Mouse (Mus musculus) brain, embryonic 14.5 days (tissue): ENCODE measurements around the gene Leng9. TPM values are rescaled to one million over a fixed set of nuclear protein-coding genes. Genes with fewer than 3 reads are reported as not detected.

Experiments
- DNase-seq: peaks from one replicate; pipeline ENCODE4 v3.0.0-alpha.2; 2011; ENCODE audit warnings: low read depth
- CTCF ChIP-seq: fragments of 200-500 bp; IDR thresholded peaks from 2 replicates; pipeline ENCODE4 v1.5.1; 2012; ENCODE audit warnings: inconsistent platforms, mild to moderate bottlenecking, moderate library complexity, borderline replicate concordance; ENCODE audit not compliant: insufficient read depth, insufficient read length; ENCODE audit errors: extremely low read depth
- POLR2A ChIP-seq: fragments of 200-500 bp; IDR thresholded peaks from 2 replicates; pipeline ENCODE4 v1.6.1; 2012; ENCODE audit warnings: mild to moderate bottlenecking, inconsistent platforms, borderline replicate concordance; ENCODE audit not compliant: poor library complexity, insufficient read depth, insufficient read length, severe bottlenecking; ENCODE audit errors: extremely low read depth
- polyA plus RNA-seq: library from polyadenylated mRNA; depleted of rRNA; stranded (reverse); fragments of >200 nt; gene quantifications from 2 replicates; pipeline ENCODE4 v1.2.3, GENCODE M21; 2012

The Leng9 gene
- polyA plus RNA-seq, 1 experiment, result 4.6 TPM

GRCm38 (mm10) chr7:4132581-4132980, 17.6 kb downstream of the Leng9 start:
- DNase-seq, result no peak
- TF ChIP-seq CTCF, result no peak
- TF ChIP-seq POLR2A, result no peak

GRCm38 (mm10) chr7:4131964-4132363, 18.2 kb downstream of the Leng9 start:
- no peak for TF ChIP-seq CTCF
- TF ChIP-seq POLR2A, result no peak
- no peak for DNase-seq

GRCm38 (mm10) chr7:4130686-4131452, 19.3 kb downstream of the Leng9 start:
- DNase-seq, result peak; percentile 94
- TF ChIP-seq CTCF (peak; percentile 98), POLR2A (no peak)

GRCm38 (mm10) chr7:4128860-4129259, 21.3 kb downstream of the Leng9 start:
- DNase-seq, result no peak

GRCm38 (mm10) chr7:4127894-4128293, 22.3 kb downstream of the Leng9 start:
- no peak for TF ChIP-seq POLR2A
- TF ChIP-seq CTCF, result no peak
- no peak for DNase-seq

More at GRCm38 (mm10) chr7:4128860-4129259, 21.3 kb downstream of the Leng9 start:
- TF ChIP-seq POLR2A (no peak), CTCF (no peak)

GRCm38 (mm10) chr7:4126992-4127785, 23.0 kb downstream of the Leng9 start:
- DNase-seq, result no peak
- TF ChIP-seq POLR2A (no peak), CTCF (no peak)

- DNase-seq, result no peak
- TF ChIP-seq CTCF (no peak), POLR2A (no peak)
These were observed 24.9 kb downstream of the Leng9 start for GRCm38 (mm10) chr7:4125306-4125705.

- no peak for DNase-seq
- TF ChIP-seq POLR2A, result no peak
- TF ChIP-seq CTCF, result no peak
These were observed 25.3 kb downstream of the Leng9 start for GRCm38 (mm10) chr7:4124856-4125255.

GRCm38 (mm10) chr7:4124315-4124759, 25.8 kb downstream of the Leng9 start:
- TF ChIP-seq CTCF (peak; percentile 50; the same call in 1 of the 2 replicates), POLR2A (no peak)
- peak; percentile 98 for DNase-seq

- DNase-seq, result peak; percentile 97
- no peak for TF ChIP-seq POLR2A
- TF ChIP-seq CTCF, result no peak
These were observed 26.4 kb downstream of the Leng9 start for GRCm38 (mm10) chr7:4123732-4124131.

- DNase-seq, result no peak
- TF ChIP-seq CTCF, result no peak
- no peak for TF ChIP-seq POLR2A
These were observed 27.4 kb downstream of the Leng9 start for GRCm38 (mm10) chr7:4122783-4123182.

GRCm38 (mm10) chr7:4122076-4122768, 28.0 kb downstream of the Leng9 start:
- peak; percentile 42 for DNase-seq
- TF ChIP-seq CTCF, result no peak
- TF ChIP-seq POLR2A, result no peak

- TF ChIP-seq POLR2A (peak; percentile 24; the same call in 1 of the 2 replicates), CTCF (no peak)
- DNase-seq, result peak; percentile 90
These were observed 29.9 kb downstream of the Leng9 start for GRCm38 (mm10) chr7:4119976-4120921.
